15 mouse cellular contexts compared by ENCODE assay signal in genomic region chr11:66487765-66488164, GRCm38 (mm10). TPM values are rescaled to one million over a fixed set of nuclear protein-coding genes. Genes with fewer than 3 reads are reported as not detected.
DNase-seq lines count a peak whose midpoint lies in the region; ATAC-seq and TF ChIP-seq lines count a peak whose summit lies in the region.
"Had no signal": no experiment of that assay in that cellular context is flagged by ENCODE, and none has a peak within 500 bp of the region (broad histone marks: within the 10 kb centered on the region; RNA-seq: fewer than 3 reads in every experiment).

No protein-coding gene starts in this region.

- peak; percentile 49; the same call in 1 of the 2 replicates for ATAC-seq in lung, embryonic 14.5 days (ENCODE audit: insufficient read depth)
- ATAC-seq in heart, postnatal 0 days (ENCODE audit: insufficient read depth, low read depth): peak; percentile 81
- ATAC-seq: forebrain, embryonic 13.5 days had no signal

- no peaks in the 10 kb centered on the region for H3K27me3 ChIP-seq in lung, embryonic 14.5 days (ENCODE audit: insufficient read depth, low read length)
- no peaks in the 10 kb centered on the region for H3K27me3 ChIP-seq in heart, postnatal 0 days (ENCODE audit: control insufficient read depth, insufficient read depth, low read length)
- H3K27me3 ChIP-seq: forebrain, embryonic 13.5 days; neural tube, embryonic 12.5 days had no signal

- no peaks in the 10 kb centered on the region; the same call in 1 of the 2 replicates for H3K4me1 ChIP-seq in lung, embryonic 14.5 days (ENCODE audit: insufficient read depth)
- H3K4me1 ChIP-seq in lung, adult 2 months (ENCODE audit: control insufficient read depth, insufficient read depth, low read length): no peaks in the 10 kb centered on the region
- peaks cover 10% of the 10 kb centered on the region; the same call in 1 of the 2 replicates for H3K4me1 ChIP-seq in heart, postnatal 0 days (ENCODE audit: control insufficient read depth, insufficient read depth)
- H3K4me1 ChIP-seq: forebrain, embryonic 13.5 days; hindbrain, embryonic 10.5 days; neural tube, embryonic 12.5 days had no signal

- H3K9me3 ChIP-seq in lung, embryonic 14.5 days (ENCODE audit: low read depth, low read length): no peaks in the 10 kb centered on the region
- H3K9me3 ChIP-seq in heart, postnatal 0 days (replicated peaks; ENCODE audit: control insufficient read depth, low read length): no peaks in the 10 kb centered on the region
- H3K9me3 ChIP-seq: forebrain, embryonic 13.5 days; hindbrain, embryonic 10.5 days; neural tube, embryonic 12.5 days had no signal

- intact Hi-C loops in gastrocnemius, postnatal 14 days (cut with DNase I; ENCODE audit: low total_unique reads): no loop called here
- intact Hi-C loops in left cerebral cortex, postnatal 25 days (cut with DNase I): no loop called here

- no peak overlapping the region for H3K9ac ChIP-seq in lung, embryonic 14.5 days
- no peak overlapping the region for H3K9ac ChIP-seq in heart, postnatal 0 days (replicated peaks; ENCODE audit: low read depth, low read length)
- H3K9ac ChIP-seq: forebrain, embryonic 13.5 days; neural tube, embryonic 12.5 days had no signal

- WGBS in lung, embryonic 14.5 days: 58% methylated on average over 4 of the region's 4 CpGs
- WGBS in lung, adult 2 months: 74% methylated on average over 4 of the region's 4 CpGs
- WGBS in heart, postnatal 0 days: 52% methylated on average over 4 of the region's 4 CpGs

- no peak for TF ChIP-seq EP300 in heart, postnatal 0 days (IDR thresholded peaks at IDR 0.05; ENCODE audit: low read depth)

- no peak overlapping the region for H3K27ac ChIP-seq in lung, embryonic 14.5 days (ENCODE audit: low read depth)
- H3K27ac ChIP-seq in heart, postnatal 0 days (ENCODE audit: low read depth): peak overlapping the region; percentile 56; the same call in 1 of the 2 replicates
- H3K27ac ChIP-seq: forebrain, embryonic 13.5 days; hindbrain, embryonic 10.5 days; neural tube, embryonic 12.5 days had no signal

- no peaks in the 10 kb centered on the region for H3K36me3 ChIP-seq in lung, embryonic 14.5 days (ENCODE audit: insufficient read depth)
- H3K36me3 ChIP-seq in heart, postnatal 0 days (replicated peaks; ENCODE audit: control insufficient read depth, insufficient read depth, low read length): no peaks in the 10 kb centered on the region
- H3K36me3 ChIP-seq: hindbrain, embryonic 10.5 days; neural tube, embryonic 12.5 days had no signal

- no peak for TF ChIP-seq POLR2A in lung, adult 2 months (IDR thresholded peaks at IDR 0.05; ENCODE audit: borderline replicate concordance, extremely low read depth, low read depth, low read length)

- peak; percentile 12 to 80 for DNase-seq in adrenal gland, adult (ENCODE audit: inconsistent age in 2 of 2, low spot score in 1 of 2)
- DNase-seq in adrenal gland, adult 18-20 months (ENCODE audit: low spot score in 2 of 2): no peak
- peak; percentile 71 for DNase-seq in lung, embryonic 14.5 days
- no peak for DNase-seq in lung, adult 2 months
- DNase-seq in heart, postnatal 0 days (ENCODE audit: low spot score): peak; percentile 36
- peak; percentile 12 to 46 for DNase-seq in lung, postnatal 4 days
- DNase-seq in gastrocnemius, postnatal 14 days: no peak
- DNase-seq in left cerebral cortex, postnatal 25 days (ENCODE audit: low spot score in 2 of 2): no peak
- DNase-seq: kidney, adult 18-20 months; right cerebral cortex, postnatal 25 days had no signal

- H3K4me2 ChIP-seq in lung, embryonic 14.5 days: no peak overlapping the region
- no peak overlapping the region for H3K4me2 ChIP-seq in heart, postnatal 0 days (ENCODE audit: low read depth, low read length)
- H3K4me2 ChIP-seq: forebrain, embryonic 13.5 days; midbrain, embryonic 11.5 days; neural tube, embryonic 12.5 days had no signal

- no peak overlapping the region for H3K4me3 ChIP-seq in lung, embryonic 14.5 days (ENCODE audit: low read depth, low read length)
- no peak overlapping the region for H3K4me3 ChIP-seq in lung, adult 2 months (replicated peaks; ENCODE audit: extremely low read depth, low read depth, low read length)
- H3K4me3 ChIP-seq in heart, postnatal 0 days (ENCODE audit: low read depth, low read length): no peak overlapping the region
- H3K4me3 ChIP-seq: forebrain, embryonic 13.5 days; hindbrain, embryonic 10.5 days; neural tube, embryonic 12.5 days had no signal

- TF ChIP-seq CTCF in lung, embryonic 14.5 days (IDR thresholded peaks at IDR 0.05; ENCODE audit: low read depth): no peak
- no peak for TF ChIP-seq CTCF in lung, adult 2 months (IDR thresholded peaks at IDR 0.05; ENCODE audit: insufficient read depth, low read length)
- no peak for TF ChIP-seq CTCF in heart, postnatal 0 days (IDR thresholded peaks at IDR 0.05; ENCODE audit: low read depth)

RNA-seq across cellular contexts. Expression of gene Shisa6, which starts 38.0 kb away (rescaled TPM):
- total RNA-seq in adrenal gland, adult 18-20 months (2021): under 1 TPM; 0.43 to 0.74 TPM
- 0.14 and 0.37 TPM in 2 replicates for polyA plus RNA-seq in lung, embryonic 14.5 days (2014; fragmentation: Nextera tagmentation; extraction: Ambion mirVana)
- polyA plus RNA-seq in lung, adult 2 months (2012; rRNA removed): 0.17 and 0.76 TPM in 2 replicates
- 0.11 and 0.50 TPM in 2 replicates for total RNA-seq in heart, postnatal 0 days (2014; rRNA removed; ENCODE audit: low replicate concordance)
- 0.18 TPM in 2 replicates for polyA plus RNA-seq in heart, postnatal 0 days (2015; fragmentation: Nextera tagmentation; extraction: Ambion mirVana)
- under 1 TPM; 0.13 to 0.76 TPM for total RNA-seq in gastrocnemius, postnatal 14 days (2021)
- total RNA-seq in left cerebral cortex, postnatal 25 days (2021): 10 to 100 TPM; 17.5 to 20.1 TPM
- total RNA-seq: liver, adult 2 months had no signal
- polyA plus RNA-seq: liver, adult 2 months had no signal

Comparison
In these comparisons a context has a peak if more than half of its experiments do, and no peak if none do; other contexts are left out.
1. DNase-seq: peak in adrenal gland, adult (2 of 2), lung, embryonic 14.5 days (single experiment), heart, postnatal 0 days (single experiment) and lung, postnatal 4 days (2 of 2); none in adrenal gland, adult 18-20 months (0 of 2), lung, adult 2 months (single experiment), gastrocnemius, postnatal 14 days (single experiment) and left cerebral cortex, postnatal 25 days (0 of 2).
2. RNA of gene Shisa6, which starts 38.0 kb away (total RNA-seq): 17.5 to 20.1 TPM in left cerebral cortex, postnatal 25 days; 0.13 to 0.76 TPM in gastrocnemius, postnatal 14 days, 0.43 to 0.74 TPM in adrenal gland, adult 18-20 months and 0.11 to 0.50 TPM in heart, postnatal 0 days; every median in the first group is over 10 times any median in the second.